Mouse (Mus musculus) splenic B cell, adult 2 months (primary cell): ENCODE measurements at regions not wholly inside any gene's neighbourhood (a gene's known extent, or its start where the extent isn't known, plus 50 kb on each side); places are given as distances from the start of the nearest gene placed in this dataset.

Experiments used
- DNase-seq: peaks from one replicate; pipeline ENCODE4 v3.0.0-alpha.2; 2011; ENCODE audit warnings: low read depth, low spot score
- H3K27me3 ChIP-seq: 2 replicates; pipeline ENCODE4 v1.6.1; 2012; ENCODE audit warnings: mild to moderate bottlenecking, low read length, moderate library complexity, mixed read lengths; ENCODE audit not compliant: control insufficient read depth, poor library complexity, insufficient read depth, severe bottlenecking
- H3K36me3 ChIP-seq: 2 replicates; pipeline ENCODE4 v1.6.1; 2012; ENCODE audit warnings: mild to moderate bottlenecking, low read length, moderate library complexity, mixed read lengths; ENCODE audit not compliant: control insufficient read depth, poor library complexity, insufficient read depth, severe bottlenecking

- no peak for DNase-seq
- Histone ChIP-seq H3K27me3 (no peaks in the 10 kb centered on the region), H3K36me3 (no peaks in the 10 kb centered on the region)
Observed at GRCm38 (mm10) chr3:143501017-143501416, 619.2 kb upstream of the Pkn2 start.

DNA sequence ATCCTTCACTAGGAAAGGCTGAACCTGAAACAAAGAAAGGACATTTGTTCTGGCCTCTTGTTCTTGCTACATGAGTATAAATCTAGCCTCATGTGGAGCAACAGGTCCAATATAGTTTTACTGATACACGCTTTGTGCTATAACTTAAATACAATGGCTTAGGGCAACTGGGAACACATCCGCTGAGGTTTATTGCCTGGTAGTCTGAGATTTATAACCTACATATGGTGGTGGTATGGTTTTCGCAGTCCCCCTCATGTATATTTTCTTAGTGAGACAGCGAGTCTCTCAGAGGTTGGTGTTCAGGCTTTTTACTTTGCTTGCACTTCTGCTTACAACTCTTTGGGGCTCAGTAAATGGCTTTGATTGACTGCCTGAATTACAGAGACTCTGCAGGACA, 613.6 kb upstream of the Pkn2 start:
- H3K27me3 ChIP-seq = no peaks in the 10 kb centered on the region
- no peaks in the 10 kb centered on the region for H3K36me3 ChIP-seq
- no peak for DNase-seq

- no peaks in the 10 kb centered on the region for H3K36me3 ChIP-seq
- DNase-seq = no peak
- no peaks in the 10 kb centered on the region for H3K27me3 ChIP-seq
Observed at GRCm38 (mm10) chr3:143477916-143478610, 596.3 kb upstream of the Pkn2 start.

DNA sequence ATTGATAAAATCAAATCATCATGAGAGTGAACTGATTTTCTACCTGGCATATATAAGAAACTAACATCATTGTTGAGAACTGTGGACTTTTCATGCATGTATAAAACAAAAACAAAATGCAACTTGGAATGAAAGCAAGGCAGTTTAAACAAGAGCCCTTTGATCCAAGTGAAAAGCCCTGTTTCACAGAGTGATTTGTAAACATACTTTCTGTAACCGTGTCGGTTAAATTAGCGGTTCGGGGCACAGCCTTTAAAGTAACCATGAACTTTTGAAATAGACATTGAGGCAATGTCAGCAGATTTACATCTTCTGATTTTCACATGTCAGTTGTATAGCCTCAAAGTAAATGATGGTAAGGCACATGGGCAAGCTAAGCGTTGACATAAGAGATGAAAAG, 593.7 kb upstream of the Pkn2 start:
- no peaks in the 10 kb centered on the region for H3K36me3 ChIP-seq

DNA sequence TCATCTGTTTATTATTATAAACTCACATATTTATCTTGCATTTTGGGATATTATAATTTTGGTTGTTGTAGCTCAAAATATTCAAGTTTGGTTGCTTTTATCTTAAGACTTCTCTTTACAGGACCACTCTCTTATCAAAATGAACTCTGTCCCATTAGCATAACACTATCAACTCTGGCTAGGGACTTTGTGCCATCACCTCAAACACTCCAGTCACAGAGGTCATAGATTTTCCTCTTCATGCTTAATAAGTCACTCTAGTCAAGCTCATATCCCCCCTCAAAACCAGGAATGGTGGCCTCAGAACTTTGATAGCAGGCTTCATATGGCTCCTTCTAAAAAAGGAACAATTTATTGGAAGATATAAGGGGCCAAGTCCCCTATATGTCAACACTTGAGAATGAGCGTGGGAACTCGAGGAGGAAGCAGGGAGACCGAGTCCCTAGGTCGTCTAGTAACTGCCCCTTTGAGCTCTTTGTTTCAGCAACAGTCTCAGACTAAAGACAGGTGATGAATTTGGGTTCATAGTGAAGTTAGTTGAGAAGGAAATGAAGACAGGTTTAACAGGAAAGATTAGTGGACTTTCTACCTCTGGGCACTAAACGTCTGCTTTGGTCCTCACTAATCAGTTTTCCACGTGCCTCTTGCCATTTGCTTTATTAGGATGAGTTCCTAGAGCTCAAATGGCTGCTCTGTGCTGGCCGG, 565.4 kb upstream of the Pkn2 start:
- Histone ChIP-seq H3K27me3 (no peaks in the 10 kb centered on the region), H3K36me3 (no peaks in the 10 kb centered on the region; the same call in 1 of the 2 replicates)
- no peak for DNase-seq

More for the DNA sequence above, 593.7 kb upstream of the Pkn2 start:
- H3K27me3 ChIP-seq = no peaks in the 10 kb centered on the region
- no peak for DNase-seq

- Histone ChIP-seq H3K27me3 (no peaks in the 10 kb centered on the region), H3K36me3 (no peaks in the 10 kb centered on the region)
- DNase-seq = no peak
Observed at GRCm38 (mm10) chr3:143417401-143417800, 535.6 kb upstream of the Pkn2 start.

DNA sequence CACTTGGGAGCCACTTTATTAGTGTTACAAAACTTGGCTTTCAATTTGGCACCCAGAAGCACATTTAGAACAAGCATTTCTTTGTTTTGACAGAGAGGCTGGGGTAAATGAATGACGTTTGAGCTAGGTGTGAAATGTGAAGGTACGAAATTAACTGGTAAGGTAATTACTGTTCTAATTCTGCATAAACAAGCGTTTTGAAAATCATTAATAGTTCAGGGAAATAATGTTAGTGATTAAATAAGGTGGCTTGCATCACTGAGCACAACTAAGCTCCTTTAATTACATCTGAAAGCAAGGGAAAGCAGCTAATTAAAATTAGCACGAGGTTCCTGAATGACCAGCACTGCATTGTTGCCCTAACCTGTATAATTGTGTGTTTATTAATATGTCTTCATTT, 529.9 kb upstream of the Pkn2 start:
- DNase-seq = no peak
- H3K27me3 ChIP-seq = no peaks in the 10 kb centered on the region
- H3K36me3 ChIP-seq = no peaks in the 10 kb centered on the region

- Histone ChIP-seq H3K27me3 (no peaks in the 10 kb centered on the region), H3K36me3 (no peaks in the 10 kb centered on the region)
- DNase-seq = no peak
Observed at GRCm38 (mm10) chr3:143398966-143399365, 517.2 kb upstream of the Pkn2 start.

GRCm38 (mm10) chr3:143384357-143384756, 502.6 kb upstream of the Pkn2 start:
- no peak for DNase-seq
- H3K27me3 ChIP-seq = no peaks in the 10 kb centered on the region

DNA sequence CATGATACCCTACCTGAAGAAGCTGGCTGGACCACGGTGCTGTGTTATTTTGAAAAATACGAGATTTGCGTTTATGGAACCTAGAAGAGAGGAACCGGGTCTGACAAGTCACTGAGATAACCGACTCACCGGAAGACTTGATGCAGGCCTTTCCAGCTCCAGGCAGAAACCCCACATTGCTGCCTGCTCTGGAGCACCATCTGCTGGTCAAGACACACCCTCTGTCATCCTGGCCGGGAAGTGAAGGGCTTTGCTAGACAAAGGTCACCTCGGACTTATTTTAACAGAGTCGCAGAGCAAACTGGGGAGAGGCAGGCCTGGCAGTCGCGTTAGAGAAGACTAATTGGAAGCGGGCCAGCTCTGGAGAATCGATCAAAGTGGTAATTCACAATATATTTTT, 497.4 kb upstream of the Pkn2 start:
- H3K36me3 ChIP-seq = no peaks in the 10 kb centered on the region
- H3K27me3 ChIP-seq = no peaks in the 10 kb centered on the region
- peak; percentile 32 for DNase-seq

More at GRCm38 (mm10) chr3:143384357-143384756, 502.6 kb upstream of the Pkn2 start:
- H3K36me3 ChIP-seq = no peaks in the 10 kb centered on the region

DNA sequence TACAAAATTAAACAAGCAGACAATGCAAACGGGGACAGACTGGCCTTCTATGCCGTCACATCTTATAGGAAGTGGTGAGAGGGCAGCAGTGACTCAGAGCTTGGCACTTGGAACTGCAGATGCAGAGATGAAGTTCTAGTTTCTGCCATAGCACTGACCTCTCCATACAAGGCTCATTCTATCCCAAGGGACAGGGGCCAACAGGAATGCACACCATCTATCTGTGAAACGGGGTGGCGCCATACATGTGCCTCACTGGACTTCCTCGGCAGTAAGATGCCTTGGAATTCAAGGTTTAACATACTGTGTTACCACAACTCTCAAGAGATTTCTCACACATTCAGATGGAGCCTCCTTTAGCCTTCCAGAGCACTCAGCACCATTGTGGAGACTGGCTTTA, 495.6 kb upstream of the Pkn2 start:
- DNase-seq = no peak
- Histone ChIP-seq H3K36me3 (no peaks in the 10 kb centered on the region), H3K27me3 (no peaks in the 10 kb centered on the region)

DNA sequence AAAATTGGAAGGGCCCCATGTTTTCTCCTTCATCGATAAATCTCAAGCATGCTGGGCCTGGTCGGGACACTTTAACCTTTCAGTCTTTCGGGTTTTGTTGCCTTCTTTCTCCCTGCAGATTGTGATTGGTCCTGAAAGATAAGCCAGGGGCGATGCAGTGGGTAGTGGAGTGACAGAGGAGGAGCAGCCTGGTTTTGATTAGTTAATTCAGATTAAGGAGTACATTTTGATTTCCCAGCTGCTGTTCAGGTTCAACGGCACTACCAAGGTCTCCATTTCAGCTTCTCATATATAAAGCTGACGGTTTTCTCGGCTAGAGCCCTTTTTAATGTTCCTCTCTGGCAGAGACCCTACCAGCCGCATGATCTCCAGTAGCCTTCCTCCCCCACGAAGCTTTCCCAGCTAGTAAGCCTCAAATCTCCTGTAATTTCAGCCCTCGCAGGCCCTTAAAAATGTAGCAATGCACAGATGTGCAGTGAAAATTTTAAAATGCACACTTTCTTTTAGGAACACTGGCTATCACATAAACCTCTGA, 493.8 kb upstream of the Pkn2 start:
- Histone ChIP-seq H3K36me3 (no peaks in the 10 kb centered on the region), H3K27me3 (no peaks in the 10 kb centered on the region)
- DNase-seq = no peak

DNA sequence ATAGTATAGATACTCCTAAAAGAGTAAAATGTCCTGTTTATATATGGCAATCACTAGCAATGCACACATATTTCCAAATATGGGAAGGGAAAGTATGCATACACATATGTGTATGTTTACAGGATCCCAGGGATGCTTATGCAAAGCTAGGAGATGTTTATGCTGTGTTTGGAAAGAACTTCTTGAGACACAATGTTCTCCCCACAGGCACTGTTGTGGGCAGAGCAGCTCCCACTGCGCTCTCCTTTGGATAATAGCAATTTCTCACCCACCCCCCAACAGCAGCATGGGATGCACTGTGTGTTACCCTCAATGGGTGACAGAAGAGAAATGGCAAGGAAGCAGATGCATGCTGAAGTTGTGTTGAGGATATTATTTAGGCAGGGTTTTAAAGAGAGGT, 491.7 kb upstream of the Pkn2 start:
- DNase-seq = no peak
- Histone ChIP-seq H3K27me3 (no peaks in the 10 kb centered on the region), H3K36me3 (no peaks in the 10 kb centered on the region)

DNA sequence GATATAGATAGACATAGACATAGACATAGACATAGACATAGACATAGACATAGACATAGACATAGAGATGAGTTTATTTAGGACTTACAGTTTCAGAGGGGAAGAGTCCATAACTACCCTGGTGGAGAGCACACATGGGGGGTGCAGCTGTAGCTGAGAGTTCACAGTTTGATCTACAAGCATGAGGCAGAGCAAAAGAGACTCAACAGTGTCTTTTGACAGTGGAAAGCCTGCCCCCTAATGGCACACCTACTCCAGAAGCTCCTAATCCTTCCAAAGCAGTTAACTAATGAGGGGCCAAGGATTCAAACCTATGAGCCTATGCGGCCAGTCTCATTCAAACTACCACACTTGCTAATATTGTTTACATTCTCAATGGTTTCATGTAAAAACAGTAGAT, 487.2 kb upstream of the Pkn2 start:
- no peak for DNase-seq
- Histone ChIP-seq H3K27me3 (no peaks in the 10 kb centered on the region), H3K36me3 (no peaks in the 10 kb centered on the region)

DNA sequence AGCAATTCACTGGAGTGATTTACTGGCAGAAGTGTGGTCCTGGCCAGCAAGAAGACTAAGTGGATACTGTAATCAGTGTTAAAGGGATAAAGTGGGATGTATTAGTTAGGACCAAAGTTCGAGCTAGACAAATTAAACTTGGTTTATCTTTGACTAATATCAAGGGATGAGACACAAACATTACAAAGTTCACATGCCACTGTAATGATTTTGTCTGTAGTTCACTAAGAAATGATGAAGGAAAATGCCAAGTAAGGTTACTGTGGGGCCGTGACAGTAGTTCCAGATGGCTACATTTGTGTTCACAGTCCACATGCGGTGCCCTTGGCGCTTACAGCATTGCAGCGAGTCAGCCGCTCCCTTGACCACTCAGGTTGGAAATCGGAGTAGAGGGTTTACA, 458.2 kb upstream of the Pkn2 start:
- Histone ChIP-seq H3K36me3 (no peaks in the 10 kb centered on the region), H3K27me3 (no peaks in the 10 kb centered on the region)

More for the DNA sequence above, 458.2 kb upstream of the Pkn2 start:
- no peak for DNase-seq
